Mouse (Mus musculus) olfactory bulb, adult 2 months (tissue): ENCODE measurements around the gene Tpm1.

Experiments
- CTCF ChIP-seq: fragments of 200-500 bp; IDR thresholded peaks from 2 replicates; pipeline ENCODE4 v1.5.1; 2012; ENCODE audit warnings: low read depth, mild to moderate bottlenecking, low read length, moderate library complexity; ENCODE audit not compliant: insufficient read depth
- POLR2A ChIP-seq: fragments of 200-500 bp; IDR thresholded peaks from 2 replicates; pipeline ENCODE4 v1.6.1; 2012; ENCODE audit warnings: mild to moderate bottlenecking, low read depth, low read length, moderate library complexity; ENCODE audit not compliant: insufficient read depth

GRCm38 (mm10) chr9:67033016-67033415, 16.2 kb downstream of the Tpm1 start:
- no peak for TF ChIP-seq CTCF
- no peak for TF ChIP-seq POLR2A
